Mouse (Mus musculus): ENCODE data around the gene Dchs2. TPM values are rescaled to one million over a fixed set of nuclear protein-coding genes. Genes with fewer than 3 reads are reported as not detected.

The Dchs2 gene
- polyA plus RNA-seq (2015; fragmentation: Illumina TruSeq; extraction: RNeasy Lipid Tissue Mini Kit (QIAGEN cat#74804); ENCODE audit: low read depth, low replicate concordance): 0.80 TPM

DNA sequence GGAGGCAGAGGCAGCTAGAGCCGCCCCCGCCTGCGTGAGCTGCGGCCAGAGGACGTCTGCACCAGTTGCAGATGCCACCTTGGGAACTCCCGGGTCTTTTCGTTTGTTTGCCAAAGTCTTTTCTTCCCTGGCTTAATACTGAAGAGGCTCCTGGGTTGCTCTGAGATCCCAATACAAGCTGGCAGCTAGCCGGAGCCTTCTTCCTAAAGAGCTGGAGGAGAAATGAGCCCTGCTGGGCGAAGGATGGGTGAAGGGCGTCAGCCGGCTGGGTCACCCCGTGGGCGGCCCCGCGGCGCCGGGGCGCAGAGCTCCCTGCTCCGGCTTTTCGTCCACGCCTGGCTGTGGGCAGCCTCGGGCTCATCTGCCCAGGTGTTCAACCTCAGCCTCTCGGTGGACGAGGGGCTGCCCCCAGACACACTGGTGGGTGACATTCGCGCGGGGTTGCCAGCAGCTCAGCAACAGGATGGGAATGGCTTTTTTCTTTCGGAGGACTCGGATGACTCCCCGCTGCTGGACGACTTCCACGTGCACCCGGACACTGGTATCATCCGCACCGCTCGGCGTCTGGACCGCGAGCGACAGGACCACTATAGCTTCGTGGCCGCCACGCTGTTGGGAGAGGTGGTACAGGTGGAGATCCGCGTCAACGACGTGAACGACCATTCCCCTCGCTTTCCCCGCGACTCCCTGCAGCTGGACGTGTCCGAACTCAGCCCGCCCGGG is at the start of gene Dchs2:
TSS of gene Dchs2 (plus strand) at position 223 of the 723 bp plus-strand sequence.

Other genes starting within 250 kb of the Dchs2 start
- 0.13 TPM for gene Lrat, start 224.0 kb upstream of the Dchs2 start, polyA plus RNA-seq (2015; fragmentation: Illumina TruSeq; extraction: RNeasy Lipid Tissue Mini Kit (QIAGEN cat#74804); ENCODE audit: low read depth, low replicate concordance)
- 0.45 TPM for gene Fgg, start 120.2 kb upstream of the Dchs2 start, polyA plus RNA-seq (2015; fragmentation: Illumina TruSeq; extraction: RNeasy Lipid Tissue Mini Kit (QIAGEN cat#74804); ENCODE audit: low read depth, low replicate concordance)
- gene Fga, start 101.9 kb upstream of the Dchs2 start, polyA plus RNA-seq (2015; fragmentation: Illumina TruSeq; extraction: RNeasy Lipid Tissue Mini Kit (QIAGEN cat#74804); ENCODE audit: low read depth, low replicate concordance): 0.70 TPM
- gene Fgb, start 78.1 kb upstream of the Dchs2 start, polyA plus RNA-seq (2015; fragmentation: Illumina TruSeq; extraction: RNeasy Lipid Tissue Mini Kit (QIAGEN cat#74804); ENCODE audit: low read depth, low replicate concordance): 0.15 TPM
- 51.9 TPM for gene Plrg1, start 72.4 kb upstream of the Dchs2 start, polyA plus RNA-seq (2015; fragmentation: Illumina TruSeq; extraction: RNeasy Lipid Tissue Mini Kit (QIAGEN cat#74804); ENCODE audit: low read depth, low replicate concordance)